Mouse (Mus musculus) stomach, embryonic 16.5 days (tissue): Measurements from ENCODE around the gene Ankrd13b. TPM values are rescaled to one million over a fixed set of nuclear protein-coding genes. Genes with fewer than 3 reads are reported as not detected.

Source experiments
- ATAC-seq: fragments of 200-750 bp; cut with Nextera tagmentation; 2 replicates; pipeline ENCODE4 v1.8.0; 2017; ENCODE audit warnings: moderate number of reproducible peaks, moderate TSS enrichment; ENCODE audit not compliant: insufficient read depth, low FRiP score
- H3K27ac ChIP-seq: fragments of 300-500 bp; sonication (generic); 2 replicates; pipeline ENCODE4 v1.5.1; 2014; ENCODE audit warnings: low read length
- H3K27me3 ChIP-seq: fragments of 300-500 bp; sonication (generic); 2 replicates; pipeline ENCODE4 v1.6.1; 2014; ENCODE audit warnings: low read length, control low read depth, mixed read lengths; ENCODE audit not compliant: control insufficient read depth, insufficient read depth
- H3K36me3 ChIP-seq: fragments of 300-500 bp; sonication (generic); 2 replicates; pipeline ENCODE4 v1.6.1; 2014; ENCODE audit warnings: low read length; ENCODE audit not compliant: control insufficient read depth, insufficient read depth
- H3K4me1 ChIP-seq: fragments of 300-500 bp; sonication (generic); 2 replicates; pipeline ENCODE4 v1.6.1; 2014; ENCODE audit warnings: low read length, control low read depth, mixed read lengths; ENCODE audit not compliant: control insufficient read depth, insufficient read depth
- H3K4me2 ChIP-seq: fragments of 300-500 bp; sonication (generic); 2 replicates; pipeline ENCODE4 v1.6.1; 2014; ENCODE audit warnings: low read depth, low read length, mixed read lengths
- H3K4me3 ChIP-seq: fragments of 300-500 bp; sonication (generic); replicated peaks from 2 replicates; pipeline ENCODE4 v1.5.1; 2014; ENCODE audit warnings: mild to moderate bottlenecking, low read length
- H3K9ac ChIP-seq: fragments of 300-500 bp; sonication (generic); 2 replicates; pipeline ENCODE4 v1.6.1; 2014; ENCODE audit warnings: low read length
- H3K9me3 ChIP-seq: fragments of 300-500 bp; sonication (generic); replicated peaks from 2 replicates; pipeline ENCODE4 v1.6.1; 2016; ENCODE audit warnings: low read length, control low read depth; ENCODE audit not compliant: control insufficient read depth
- WGBS: fragments of 180-500 bp; shearing (Covaris S2); extraction: QIAGEN DNeasy Blood & Tissue Kit; methylation state at CpG from one replicate; pipeline ENCODE4 v1.1.7; 2014; 5-methylcytosine and 5-hydroxymethylcytosine counted together
- polyA plus RNA-seq: library from polyadenylated mRNA; unstranded; fragments of >200 nt; fragmentation: Nextera tagmentation; extraction: Ambion mirVana; gene quantifications from 2 replicates; pipeline ENCODE4 v1.2.1, GENCODE M21; 2015

Gene Ankrd13b
- polyA plus RNA-seq, 1 experiment from 2014 or later, result 2.8 TPM

- Histone ChIP-seq H3K36me3 (no peaks in the 10 kb centered on the region), H3K4me3 (no peak overlapping the region), H3K9me3 (no peaks in the 10 kb centered on the region), H3K27me3 (no peaks in the 10 kb centered on the region), H3K9ac (no peak overlapping the region), H3K4me2 (0 out of 2 replicates have a peak overlapping the region, but pooled peaks have one; percentile 8), H3K27ac (peak overlapping the region; percentile 70), H3K4me1 (peaks cover 11% of the 10 kb centered on the region)
- no peak; the same call in 1 of the 2 replicates for ATAC-seq
- 55% methylated on average over 7 of the region's 7 CpGs for WGBS
Observed at GRCm38 (mm10) chr11:77442186-77443170, 47.0 kb downstream of the Ankrd13b start.

- H3K27me3 ChIP-seq, result no peaks in the 10 kb centered on the region
- H3K4me2 ChIP-seq, result no peak overlapping the region
- H3K4me1 ChIP-seq, result peaks cover 11% of the 10 kb centered on the region
- WGBS, result 64% methylated on average over 8 of the region's 8 CpGs
- H3K9me3 ChIP-seq, result no peaks in the 10 kb centered on the region
- no peak overlapping the region for H3K9ac ChIP-seq
- ATAC-seq, result no peak
- no peaks in the 10 kb centered on the region for H3K36me3 ChIP-seq
- no peak overlapping the region for H3K4me3 ChIP-seq
- peak overlapping the region; percentile 36 for H3K27ac ChIP-seq
Observed at GRCm38 (mm10) chr11:77441020-77441419, 48.5 kb downstream of the Ankrd13b start.

GRCm38 (mm10) chr11:77440081-77440480, 49.4 kb downstream of the Ankrd13b start:
- Histone ChIP-seq H3K4me1 (peaks cover 11% of the 10 kb centered on the region), H3K4me3 (no peak overlapping the region), H3K9me3 (no peaks in the 10 kb centered on the region), H3K9ac (no peak overlapping the region), H3K36me3 (no peaks in the 10 kb centered on the region), H3K27me3 (no peaks in the 10 kb centered on the region), H3K4me2 (no peak overlapping the region), H3K27ac (no peak overlapping the region)
- 79% methylated on average over 9 of the region's 9 CpGs for WGBS
- ATAC-seq, result no peak

GRCm38 (mm10) chr11:77437026-77437425, 52.5 kb downstream of the Ankrd13b start:
- H3K4me2 ChIP-seq, result no peak overlapping the region
- no peak overlapping the region for H3K9ac ChIP-seq
- H3K27me3 ChIP-seq, result no peaks in the 10 kb centered on the region
- WGBS, result 86% methylated on average over 2 of the region's 2 CpGs
- no peaks in the 10 kb centered on the region for H3K36me3 ChIP-seq
- H3K4me1 ChIP-seq, result peaks cover 8% of the 10 kb centered on the region; the same call in 1 of the 2 replicates
- H3K9me3 ChIP-seq, result no peaks in the 10 kb centered on the region
- ATAC-seq, result no peak
- no peak overlapping the region for H3K4me3 ChIP-seq
- H3K27ac ChIP-seq, result no peak overlapping the region

GRCm38 (mm10) chr11:77428446-77428845, 61.0 kb downstream of the Ankrd13b start:
- ATAC-seq, result no peak

GRCm38 (mm10) chr11:77423175-77423859, 66.2 kb downstream of the Ankrd13b start:
- Histone ChIP-seq H3K4me1 (no peaks in the 10 kb centered on the region), H3K4me2 (no peak overlapping the region), H3K9ac (no peak overlapping the region), H3K36me3 (no peaks in the 10 kb centered on the region), H3K4me3 (no peak overlapping the region), H3K27ac (no peak overlapping the region), H3K9me3 (no peaks in the 10 kb centered on the region), H3K27me3 (no peaks in the 10 kb centered on the region)
- no peak for ATAC-seq
- 64% methylated on average over 4 of the region's 4 CpGs for WGBS

More at GRCm38 (mm10) chr11:77428446-77428845, 61.0 kb downstream of the Ankrd13b start:
- no peak overlapping the region for H3K4me2 ChIP-seq
- no peak overlapping the region for H3K27ac ChIP-seq
- H3K9me3 ChIP-seq, result no peaks in the 10 kb centered on the region
- H3K9ac ChIP-seq, result no peak overlapping the region
- H3K27me3 ChIP-seq, result no peaks in the 10 kb centered on the region
- no peak overlapping the region for H3K4me3 ChIP-seq
- WGBS, result 85% methylated on average over 1 of the region's 1 CpGs
- H3K4me1 ChIP-seq, result no peaks in the 10 kb centered on the region
- H3K36me3 ChIP-seq, result no peaks in the 10 kb centered on the region

Other genes starting within 250 kb of the Ankrd13b start
- 0.12 and 2.0 TPM in 2 replicates for gene Coro6, start 27.3 kb downstream of the Ankrd13b start, polyA plus RNA-seq
- 7.9 and 9.1 TPM in 2 replicates for gene Git1, start 3.9 kb upstream of the Ankrd13b start, polyA plus RNA-seq
- 3.2 and 4.2 TPM in 2 replicates for gene Abhd15, start 25.4 kb upstream of the Ankrd13b start, polyA plus RNA-seq
- gene Trp53i13, start 26.3 kb upstream of the Ankrd13b start, polyA plus RNA-seq, result 25.1 and 25.5 TPM in 2 replicates
- 0.17 TPM in 1 of 2 replicates, not detected in the other for gene Gm10392, start 29.5 kb upstream of the Ankrd13b start, polyA plus RNA-seq
- gene Taok1, start 118.1 kb upstream of the Ankrd13b start, polyA plus RNA-seq, result 11.5 and 12.1 TPM in 2 replicates
- 3.4 and 4.2 TPM in 2 replicates for gene Nufip2, start 196.5 kb upstream of the Ankrd13b start, polyA plus RNA-seq
- gene Cryba1, start 235.6 kb upstream of the Ankrd13b start, polyA plus RNA-seq, result not detected in 2 replicates